Mouse (Mus musculus): Measurements from ENCODE around the gene Snx20. TPM values are rescaled to one million over a fixed set of nuclear protein-coding genes. Genes with fewer than 3 reads are reported as not detected.

Snx20 gene
- polyA plus RNA-seq, 1 experiment = 0.07 TPM

- Histone ChIP-seq H3K4me3 (ENCODE audit: control insufficient read depth, low read depth, low read length) (no peak overlapping the region; the same call in 1 of the 2 replicates), H3K27ac (ENCODE audit: control insufficient read depth, insufficient read depth, low read depth, low read length) (no peak overlapping the region), H3K36me3 (ENCODE audit: control insufficient read depth, insufficient read depth, low read length) (no peaks in the 10 kb centered on the region), H3K4me1 (ENCODE audit: control insufficient read depth, insufficient read depth, low read length) (peaks cover 8% of the 10 kb centered on the region), H3K27me3 (ENCODE audit: control insufficient read depth, insufficient read depth, low read length) (no peaks in the 10 kb centered on the region)
- no peak for TF ChIP-seq POLR2A (IDR thresholded peaks at IDR 0.05; ENCODE audit: control insufficient read depth, low read depth, low read length)
- TF ChIP-seq CTCF (IDR thresholded peaks at IDR 0.05; ENCODE audit: control insufficient read depth, insufficient read depth, insufficient replicate concordance, low read depth, low read length) = no peak
These were observed 32.4 kb downstream of the Snx20 start for GRCm38 (mm10) chr8:88603446-88603989.

DNA sequence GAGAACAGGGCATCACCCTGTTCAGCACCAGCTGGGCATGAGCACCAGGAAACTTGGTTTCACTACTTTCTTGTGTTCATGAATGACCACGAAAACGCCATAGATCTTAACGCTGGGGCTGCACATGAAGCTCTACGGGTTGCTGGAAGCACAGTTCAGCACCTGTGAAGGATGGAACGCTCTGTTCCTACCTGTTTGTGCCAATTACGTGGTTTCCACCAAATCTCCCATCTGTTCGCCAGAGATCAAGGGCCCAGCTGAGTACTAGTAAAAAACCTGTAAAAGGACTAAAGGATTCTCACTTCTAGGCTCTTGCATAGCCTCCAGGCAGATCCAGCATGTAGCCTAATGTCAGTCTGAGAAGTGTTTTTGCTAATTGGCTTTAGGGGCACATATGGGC is 36.4 kb downstream of the Snx20 start:
- TF ChIP-seq POLR2A (IDR thresholded peaks at IDR 0.05; ENCODE audit: control insufficient read depth, low read depth, low read length) (no peak), CTCF (IDR thresholded peaks at IDR 0.05; ENCODE audit: control insufficient read depth, insufficient read depth, insufficient replicate concordance, low read depth, low read length) (no peak)
- Histone ChIP-seq H3K36me3 (ENCODE audit: control insufficient read depth, insufficient read depth, low read length) (no peaks in the 10 kb centered on the region), H3K4me1 (ENCODE audit: control insufficient read depth, insufficient read depth, low read length) (peaks cover 8% of the 10 kb centered on the region), H3K27ac (ENCODE audit: control insufficient read depth, insufficient read depth, low read depth, low read length) (no peak overlapping the region), H3K27me3 (ENCODE audit: control insufficient read depth, insufficient read depth, low read length) (no peaks in the 10 kb centered on the region), H3K4me3 (ENCODE audit: control insufficient read depth, low read depth, low read length) (no peak overlapping the region)

DNA sequence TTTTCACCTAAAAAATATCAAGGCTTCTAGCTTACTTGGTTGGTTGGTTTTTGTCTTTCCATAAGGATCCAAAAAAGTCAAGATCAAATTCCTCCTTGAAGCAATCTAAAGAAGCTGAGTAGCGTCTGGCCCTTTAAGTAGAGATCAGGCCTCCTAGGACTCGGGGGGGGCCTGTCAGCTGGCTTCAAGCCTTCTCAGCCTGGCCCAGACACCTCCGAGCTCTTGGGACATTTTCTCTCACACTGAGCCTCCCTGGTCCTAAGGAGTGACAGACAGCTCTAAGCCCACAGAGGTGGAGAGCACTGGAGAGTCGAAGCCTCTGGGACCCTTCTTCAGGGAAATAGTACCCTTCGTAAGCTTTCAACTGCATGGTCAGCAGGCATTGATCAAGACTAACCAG is 37.4 kb downstream of the Snx20 start:
- Histone ChIP-seq H3K4me3 (ENCODE audit: control insufficient read depth, low read depth, low read length) (no peak overlapping the region), H3K4me1 (ENCODE audit: control insufficient read depth, insufficient read depth, low read length) (peaks cover 4% of the 10 kb centered on the region), H3K27ac (ENCODE audit: control insufficient read depth, insufficient read depth, low read depth, low read length) (no peak overlapping the region), H3K36me3 (ENCODE audit: control insufficient read depth, insufficient read depth, low read length) (no peaks in the 10 kb centered on the region), H3K27me3 (ENCODE audit: control insufficient read depth, insufficient read depth, low read length) (no peaks in the 10 kb centered on the region)
- TF ChIP-seq POLR2A (IDR thresholded peaks at IDR 0.05; ENCODE audit: control insufficient read depth, low read depth, low read length) (no peak), CTCF (IDR thresholded peaks at IDR 0.05; ENCODE audit: control insufficient read depth, insufficient read depth, insufficient replicate concordance, low read depth, low read length) (no peak)

DNA sequence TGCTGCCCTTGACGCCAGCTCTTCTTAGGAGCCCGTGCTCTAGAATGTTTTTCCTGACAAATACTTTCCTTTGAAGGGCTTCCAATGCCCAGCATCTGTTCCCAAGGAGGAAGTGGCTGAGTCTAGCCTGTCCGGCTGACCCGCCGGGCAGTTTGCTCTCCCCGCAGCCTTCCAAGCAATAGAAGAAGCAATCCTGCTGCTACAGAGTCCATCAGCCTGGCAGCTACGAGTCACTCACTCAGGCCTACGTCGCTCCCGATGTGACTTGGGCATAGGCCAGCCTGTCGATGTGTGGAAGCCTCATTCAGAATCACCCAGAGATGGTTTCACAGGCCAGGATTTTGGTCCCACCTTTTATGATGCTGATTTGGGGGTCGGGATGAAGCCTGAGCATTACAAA is 39.9 kb downstream of the Snx20 start:
- Histone ChIP-seq H3K27me3 (ENCODE audit: control insufficient read depth, insufficient read depth, low read length) (no peaks in the 10 kb centered on the region), H3K27ac (ENCODE audit: control insufficient read depth, insufficient read depth, low read depth, low read length) (no peak overlapping the region), H3K4me1 (ENCODE audit: control insufficient read depth, insufficient read depth, low read length) (no peaks in the 10 kb centered on the region), H3K4me3 (ENCODE audit: control insufficient read depth, low read depth, low read length) (no peak overlapping the region), H3K36me3 (ENCODE audit: control insufficient read depth, insufficient read depth, low read length) (no peaks in the 10 kb centered on the region)
- TF ChIP-seq POLR2A (IDR thresholded peaks at IDR 0.05; ENCODE audit: control insufficient read depth, low read depth, low read length) = no peak
- no peak for TF ChIP-seq CTCF (IDR thresholded peaks at IDR 0.05; ENCODE audit: control insufficient read depth, insufficient read depth, insufficient replicate concordance, low read depth, low read length)

DNA sequence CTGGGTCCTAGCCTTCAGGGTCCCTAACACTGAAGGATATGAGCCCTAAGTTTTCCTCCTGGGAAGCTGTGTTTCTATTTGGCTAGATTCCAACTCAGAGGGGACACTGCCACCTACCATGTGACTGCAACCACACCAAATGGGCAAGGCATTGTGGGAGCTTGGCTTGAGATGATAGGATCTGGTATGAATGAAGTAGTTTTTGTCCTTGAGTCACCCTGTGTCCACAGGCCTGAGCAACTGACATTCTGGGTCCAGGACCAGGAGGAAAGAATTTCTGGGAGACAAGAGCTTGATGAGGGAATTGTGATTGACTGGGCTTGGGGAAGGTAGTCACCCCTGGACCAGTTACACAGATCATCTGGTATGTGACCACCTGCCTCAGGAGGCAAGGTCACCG is 42.0 kb downstream of the Snx20 start:
- H3K4me3 ChIP-seq (ENCODE audit: control insufficient read depth, low read depth, low read length) = no peak overlapping the region
- H3K36me3 ChIP-seq (ENCODE audit: control insufficient read depth, insufficient read depth, low read length) = no peaks in the 10 kb centered on the region
- no peak overlapping the region for H3K27ac ChIP-seq (ENCODE audit: control insufficient read depth, insufficient read depth, low read depth, low read length)
- TF ChIP-seq CTCF (IDR thresholded peaks at IDR 0.05; ENCODE audit: control insufficient read depth, insufficient read depth, insufficient replicate concordance, low read depth, low read length) (no peak), POLR2A (IDR thresholded peaks at IDR 0.05; ENCODE audit: control insufficient read depth, low read depth, low read length) (no peak)
- H3K27me3 ChIP-seq (ENCODE audit: control insufficient read depth, insufficient read depth, low read length) = no peaks in the 10 kb centered on the region
- no peaks in the 10 kb centered on the region for H3K4me1 ChIP-seq (ENCODE audit: control insufficient read depth, insufficient read depth, low read length)

DNA sequence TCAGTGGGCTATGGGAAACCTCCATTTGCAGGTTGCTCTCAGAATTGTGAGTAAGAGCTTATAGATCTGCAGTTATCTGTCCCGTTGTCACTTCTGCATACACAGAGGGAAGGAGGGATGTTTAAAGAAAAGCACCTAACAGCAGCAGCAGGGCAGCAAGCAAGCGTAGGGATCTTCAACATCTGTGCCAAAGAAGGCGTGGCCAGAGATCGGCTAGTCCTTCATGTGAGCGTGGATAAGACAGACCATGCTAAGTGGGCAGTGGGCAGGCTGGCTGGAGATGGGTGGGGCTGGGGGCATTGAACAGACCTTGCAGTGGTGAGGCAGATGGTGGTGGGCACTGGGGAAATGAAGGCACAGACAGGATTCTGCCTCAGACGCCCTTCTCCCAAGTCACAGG is 45.7 kb downstream of the Snx20 start:
- no peak overlapping the region for H3K27ac ChIP-seq (ENCODE audit: control insufficient read depth, insufficient read depth, low read depth, low read length)
- no peaks in the 10 kb centered on the region for H3K36me3 ChIP-seq (ENCODE audit: control insufficient read depth, insufficient read depth, low read length)

DNA sequence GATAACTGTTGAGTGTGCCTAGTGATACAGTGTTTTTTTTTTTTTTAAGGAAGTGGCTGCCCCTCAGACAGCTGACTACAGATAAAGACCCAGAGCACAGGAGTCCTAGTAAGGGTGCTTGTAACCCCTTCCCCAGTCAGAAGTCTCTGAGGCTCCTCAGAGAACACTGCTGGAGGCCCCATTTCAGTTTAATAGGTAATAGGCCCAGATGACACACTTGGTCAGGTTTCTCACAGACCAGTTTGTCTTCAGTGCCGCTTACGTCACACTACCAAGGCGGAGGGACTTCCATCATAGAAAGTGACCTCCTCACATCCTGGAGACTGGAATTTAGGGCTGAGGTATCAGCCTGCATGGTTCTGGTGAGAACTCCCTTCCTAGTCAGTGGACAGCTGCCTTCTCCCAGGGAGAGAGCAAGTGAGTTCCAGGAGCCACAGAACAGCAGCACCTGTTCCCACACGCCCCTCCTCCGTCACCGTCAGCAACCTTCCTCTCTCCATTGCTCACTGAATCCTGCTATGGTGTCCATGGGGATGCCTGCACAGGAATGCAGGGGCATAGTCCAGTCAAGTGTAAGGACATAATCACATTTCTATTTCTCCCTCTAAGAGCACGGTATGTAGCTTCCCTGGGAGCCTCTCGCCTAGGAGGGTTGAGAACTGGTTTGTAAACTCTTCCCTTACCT is 47.6 kb downstream of the Snx20 start:
- no peak overlapping the region for H3K4me3 ChIP-seq (ENCODE audit: control insufficient read depth, low read depth, low read length)
- H3K4me1 ChIP-seq (ENCODE audit: control insufficient read depth, insufficient read depth, low read length) = no peaks in the 10 kb centered on the region
- H3K27me3 ChIP-seq (ENCODE audit: control insufficient read depth, insufficient read depth, low read length) = no peaks in the 10 kb centered on the region
- TF ChIP-seq POLR2A (IDR thresholded peaks at IDR 0.05; ENCODE audit: control insufficient read depth, low read depth, low read length) (no peak), CTCF (IDR thresholded peaks at IDR 0.05; ENCODE audit: control insufficient read depth, insufficient read depth, insufficient replicate concordance, low read depth, low read length) (no peak)
- H3K36me3 ChIP-seq (ENCODE audit: control insufficient read depth, insufficient read depth, low read length) = no peaks in the 10 kb centered on the region
- H3K27ac ChIP-seq (ENCODE audit: control insufficient read depth, insufficient read depth, low read depth, low read length) = no peak overlapping the region

More for the DNA sequence above, 45.7 kb downstream of the Snx20 start:
- H3K4me3 ChIP-seq (ENCODE audit: control insufficient read depth, low read depth, low read length) = no peak overlapping the region
- H3K27me3 ChIP-seq (ENCODE audit: control insufficient read depth, insufficient read depth, low read length) = no peaks in the 10 kb centered on the region
- no peaks in the 10 kb centered on the region for H3K4me1 ChIP-seq (ENCODE audit: control insufficient read depth, insufficient read depth, low read length)
- TF ChIP-seq CTCF (IDR thresholded peaks at IDR 0.05; ENCODE audit: control insufficient read depth, insufficient read depth, insufficient replicate concordance, low read depth, low read length) (no peak), POLR2A (IDR thresholded peaks at IDR 0.05; ENCODE audit: control insufficient read depth, low read depth, low read length) (no peak)

All from testis, adult 2 months (tissue).